Mouse (Mus musculus) lung, postnatal 0 days (tissue): ENCODE data around the gene Parg.

ENCODE experiments used
- CTCF ChIP-seq: IDR thresholded peaks from 2 replicates; pipeline ENCODE4 v1.5.1; 2016; ENCODE audit warnings: antibody characterized with exemption, mild to moderate bottlenecking
- EP300 ChIP-seq: IDR thresholded peaks from 2 replicates; pipeline ENCODE4 v1.6.1; 2016; ENCODE audit warnings: antibody characterized with exemption, mild to moderate bottlenecking, control low read depth

GRCm38 (mm10) chr14:32163203-32163888, 38.4 kb upstream of the Parg start:
- no peak for TF ChIP-seq CTCF
- TF ChIP-seq EP300: no peak
